Mouse (Mus musculus) kidney, adult 2 months (tissue): Measurements from ENCODE around the gene Cacna1a. TPM values are rescaled to one million over a fixed set of nuclear protein-coding genes. Genes with fewer than 3 reads are reported as not detected.

Experiments used
- DNase-seq: peaks from one replicate; pipeline ENCODE4 v3.0.0; 2021
- H3K27ac ChIP-seq: fragments of 200-500 bp; 2 replicates; pipeline ENCODE4 v1.5.1; 2012; ENCODE audit warnings: low read depth, low read length, control low read depth, inconsistent platforms; ENCODE audit not compliant: insufficient read depth
- H3K27me3 ChIP-seq: fragments of 200-500 bp; replicated peaks from 2 replicates; pipeline ENCODE4 v1.6.1; 2012; ENCODE audit warnings: mild to moderate bottlenecking, moderate library complexity, low read length, inconsistent platforms; ENCODE audit not compliant: control insufficient read depth, insufficient read depth
- H3K36me3 ChIP-seq: fragments of 200-500 bp; 2 replicates; pipeline ENCODE4 v1.6.1; 2012; ENCODE audit warnings: mild to moderate bottlenecking, moderate library complexity, low read length, inconsistent platforms; ENCODE audit not compliant: control insufficient read depth, insufficient read depth
- H3K4me1 ChIP-seq: fragments of 200-500 bp; 2 replicates; pipeline ENCODE4 v1.6.1; 2011; ENCODE audit warnings: low read length; ENCODE audit not compliant: control insufficient read depth, insufficient read depth
- H3K4me3 ChIP-seq: fragments of 200-500 bp; 2 replicates; pipeline ENCODE4 v1.5.1; 2011; ENCODE audit warnings: mild to moderate bottlenecking, low read depth, low read length, control low read depth; ENCODE audit not compliant: insufficient read depth
- CTCF ChIP-seq: fragments of 200-500 bp; conservative IDR thresholded peaks from 2 replicates; pipeline ENCODE4 v1.5.1; 2011; ENCODE audit warnings: low read depth, mild to moderate bottlenecking, control low read depth, low read length, moderate library complexity, mixed read lengths; ENCODE audit not compliant: insufficient read depth, insufficient read length
- POLR2A ChIP-seq: fragments of 200-500 bp; IDR thresholded peaks from one replicate; pipeline ENCODE4 v1.6.1; 2011; ENCODE audit warnings: low read depth, low read length, control low read depth
- WGBS: fragments of 180-500 bp; shearing (Covaris S2); methylation state at CpG from one replicate; pipeline ENCODE4 v1.1.7; 2018; 5-methylcytosine and 5-hydroxymethylcytosine counted together
- polyA plus RNA-seq: library from polyadenylated mRNA; depleted of rRNA; stranded (reverse); fragments of >200 nt; gene quantifications from 2 replicates; pipeline ENCODE4 v1.2.3, GENCODE M21; 2012

The Cacna1a gene
- polyA plus RNA-seq, 1 experiment = 6.8 TPM

DNA sequence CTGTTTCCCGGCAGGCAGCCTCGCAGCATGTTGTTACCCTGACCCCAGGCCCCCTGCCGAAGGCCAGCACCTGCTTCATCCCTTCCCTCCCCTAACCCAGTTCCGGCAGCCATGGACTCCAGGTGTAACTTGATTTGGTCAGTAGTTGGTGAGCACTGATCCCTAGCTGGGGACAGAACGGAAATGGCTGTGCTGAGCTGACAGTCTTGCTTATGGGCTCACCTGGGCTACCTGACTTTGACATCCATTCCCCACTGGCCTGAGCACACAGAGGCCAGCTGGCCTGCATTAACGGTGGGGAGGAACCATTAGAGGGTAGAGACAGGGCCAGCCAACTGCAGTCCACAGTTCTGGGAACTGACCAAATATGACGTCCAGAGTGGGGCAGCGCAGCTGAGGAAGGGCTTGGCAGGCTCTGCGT lies 58.3 kb downstream of the Cacna1a start:
- Histone ChIP-seq H3K4me3 (no peak overlapping the region), H3K27ac (no peak overlapping the region), H3K36me3 (no peaks in the 10 kb centered on the region), H3K27me3 (no peaks in the 10 kb centered on the region), H3K4me1 (no peaks in the 10 kb centered on the region)
- no peak for TF ChIP-seq CTCF
- TF ChIP-seq POLR2A = no peak
- DNase-seq = no peak
- WGBS = 81% methylated on average over 9 of the region's 9 CpGs

DNA sequence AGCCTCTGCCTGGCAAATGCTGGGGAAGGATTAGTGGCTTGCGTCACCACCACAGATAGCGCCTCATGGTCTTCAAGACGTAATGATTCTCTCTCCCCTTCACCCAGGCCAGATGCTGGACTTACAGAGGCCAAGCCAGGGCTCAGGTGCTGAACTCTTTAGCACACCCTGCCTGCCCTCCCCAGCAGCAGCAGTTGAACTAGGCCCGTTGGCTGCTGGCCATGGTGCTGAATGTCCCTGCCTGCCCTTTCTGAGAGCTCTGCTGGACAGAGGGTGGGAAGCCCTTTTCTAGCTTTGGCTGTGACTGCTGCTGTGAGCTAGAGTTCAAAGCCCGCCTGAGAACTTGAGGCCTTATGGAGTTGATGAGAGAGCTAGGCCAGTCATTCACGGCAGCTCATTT lies 66.3 kb downstream of the Cacna1a start:
- DNase-seq = peak; percentile 50
- 31% methylated on average over 6 of the region's 6 CpGs for WGBS

DNA sequence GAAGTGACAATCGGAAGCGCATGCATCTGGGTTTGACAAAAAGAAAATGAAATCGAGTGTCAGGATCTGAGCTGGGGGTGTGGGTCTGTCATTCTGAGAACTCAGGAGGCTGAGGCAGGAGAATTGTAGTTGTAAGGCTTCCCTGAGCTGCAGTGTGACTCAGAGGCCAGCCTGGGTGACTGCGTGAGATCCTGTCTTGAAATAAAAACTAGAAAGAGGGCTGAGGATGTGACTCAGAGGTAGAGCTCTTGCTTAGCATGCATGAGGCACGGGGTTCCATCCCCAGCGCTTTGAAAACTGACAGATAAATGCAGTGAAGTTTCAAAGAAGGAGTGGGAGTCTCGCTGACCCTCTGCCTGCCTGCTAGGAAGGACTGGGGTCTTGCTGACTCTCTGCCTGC lies 70.6 kb downstream of the Cacna1a start:
- Histone ChIP-seq H3K27ac (no peak overlapping the region), H3K4me1 (no peaks in the 10 kb centered on the region), H3K4me3 (no peak overlapping the region), H3K27me3 (no peaks in the 10 kb centered on the region), H3K36me3 (no peaks in the 10 kb centered on the region)
- TF ChIP-seq CTCF (no peak), POLR2A (no peak)
- no peak for DNase-seq
- 68% methylated on average over 7 of the region's 7 CpGs for WGBS

More for the DNA sequence above, 66.3 kb downstream of the Cacna1a start:
- Histone ChIP-seq H3K27ac (no peak overlapping the region), H3K36me3 (no peaks in the 10 kb centered on the region), H3K4me1 (no peaks in the 10 kb centered on the region), H3K4me3 (no peak overlapping the region), H3K27me3 (no peaks in the 10 kb centered on the region)
- no peak for TF ChIP-seq POLR2A
- no peak for TF ChIP-seq CTCF

DNA sequence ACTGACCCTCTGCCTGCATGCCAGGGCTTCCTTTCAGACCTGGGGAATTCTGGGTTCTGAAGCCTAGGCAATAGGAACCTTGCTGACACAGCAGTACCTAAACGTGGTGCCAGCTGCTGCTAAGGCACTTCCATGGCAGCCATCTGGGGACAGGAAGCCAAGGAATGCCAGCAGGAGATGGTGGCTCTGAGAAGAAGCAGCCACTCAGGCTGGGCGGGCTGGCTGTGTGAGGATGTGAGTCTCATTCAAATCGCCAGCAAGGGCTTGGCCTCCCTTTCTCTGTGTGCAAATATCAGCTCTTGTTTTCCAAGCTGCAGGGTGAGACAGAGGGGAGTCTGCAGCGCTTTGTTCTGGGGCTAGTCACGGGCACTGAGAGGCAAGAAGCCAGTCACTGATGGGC lies 71.0 kb downstream of the Cacna1a start:
- no peaks in the 10 kb centered on the region for H3K36me3 ChIP-seq
- no peak overlapping the region for H3K4me3 ChIP-seq
- no peak for DNase-seq
- H3K4me1 ChIP-seq = no peaks in the 10 kb centered on the region
- TF ChIP-seq POLR2A (no peak), CTCF (no peak)
- H3K27me3 ChIP-seq = no peaks in the 10 kb centered on the region
- 50% methylated on average over 5 of the region's 5 CpGs for WGBS
- no peak overlapping the region for H3K27ac ChIP-seq

DNA sequence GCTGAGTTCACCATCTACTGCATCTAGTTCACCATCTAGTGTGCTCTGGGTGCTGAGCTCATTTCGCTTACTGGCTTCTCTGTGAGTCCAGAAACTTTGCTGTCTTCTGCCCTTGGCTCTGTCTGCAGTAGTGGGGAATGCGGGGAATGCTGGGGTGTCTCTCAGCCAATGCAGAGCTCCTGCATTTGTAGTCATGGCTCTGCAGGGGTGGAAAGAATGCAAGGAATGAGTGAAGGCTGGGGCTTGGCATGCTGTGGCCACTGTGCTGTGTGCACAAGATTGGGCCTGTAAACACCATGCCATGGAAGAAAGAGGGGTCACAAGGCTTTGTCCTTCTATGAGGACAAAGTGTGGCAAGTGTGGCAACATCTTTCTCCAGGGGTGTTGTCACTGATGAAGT lies 72.5 kb downstream of the Cacna1a start:
- H3K27me3 ChIP-seq = no peaks in the 10 kb centered on the region
- no peak overlapping the region for H3K4me3 ChIP-seq
- no peak for DNase-seq
- no peak overlapping the region for H3K27ac ChIP-seq
- no peaks in the 10 kb centered on the region for H3K4me1 ChIP-seq
- 66% methylated on average over 2 of the region's 2 CpGs for WGBS
- H3K36me3 ChIP-seq = no peaks in the 10 kb centered on the region
- TF ChIP-seq POLR2A = no peak

DNA sequence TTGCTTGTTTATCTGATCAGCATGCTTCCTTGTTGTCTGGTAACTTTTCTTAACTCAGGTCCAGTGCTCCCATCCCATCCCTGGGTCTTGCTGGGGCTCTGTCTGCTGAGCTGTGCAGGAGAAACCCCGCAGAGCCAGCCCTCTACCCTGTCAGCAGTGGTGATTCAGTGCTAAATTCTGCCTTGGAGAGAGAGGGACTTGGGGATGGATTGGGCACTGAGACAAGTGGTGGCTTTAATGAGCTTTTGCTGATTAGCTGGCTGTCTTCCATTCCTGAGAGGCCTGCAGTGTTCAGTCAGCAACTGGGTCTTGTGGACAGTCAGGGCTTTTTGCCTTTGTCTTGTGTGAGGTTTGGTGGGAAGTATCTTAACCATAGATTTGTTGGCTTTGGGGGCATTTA lies 78.7 kb downstream of the Cacna1a start:
- Histone ChIP-seq H3K36me3 (no peaks in the 10 kb centered on the region), H3K4me3 (no peak overlapping the region), H3K27me3 (no peaks in the 10 kb centered on the region), H3K27ac (no peak overlapping the region), H3K4me1 (no peaks in the 10 kb centered on the region)
- no peak for TF ChIP-seq CTCF
- no peak for DNase-seq
- 89% methylated on average over 1 of the region's 1 CpGs for WGBS

DNA sequence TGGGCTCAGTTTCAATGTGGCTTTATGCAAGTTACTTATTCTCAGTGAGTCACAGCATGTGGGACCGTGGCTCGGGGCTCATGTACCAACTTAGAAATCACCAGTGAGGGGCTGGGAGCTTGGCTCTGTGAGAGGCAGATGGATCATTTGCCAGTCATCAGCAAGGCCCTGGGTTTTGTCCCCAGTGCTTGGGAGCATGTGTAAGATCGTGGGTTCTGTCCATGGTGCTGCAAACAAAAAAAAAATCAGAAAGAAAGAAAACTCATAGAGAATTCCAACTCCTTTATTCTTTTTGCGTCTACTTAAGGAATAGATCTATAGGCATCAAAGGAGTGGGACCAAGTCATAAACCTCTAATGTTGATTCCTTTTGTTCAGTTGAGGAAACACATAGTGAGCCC lies 80.8 kb downstream of the Cacna1a start:
- 85% methylated on average over 4 of the region's 4 CpGs for WGBS
- Histone ChIP-seq H3K4me1 (no peaks in the 10 kb centered on the region), H3K4me3 (no peak overlapping the region), H3K27ac (no peak overlapping the region), H3K27me3 (no peaks in the 10 kb centered on the region), H3K36me3 (no peaks in the 10 kb centered on the region)
- DNase-seq = no peak
- TF ChIP-seq POLR2A = no peak
- no peak for TF ChIP-seq CTCF
